Mouse (Mus musculus): ENCODE data around the gene BC034090.

- TF ChIP-seq CTCF (conservative IDR thresholded peaks at IDR 0.05; ENCODE audit: low read length), result no peak
- TF ChIP-seq POU5F1 (IDR thresholded peaks at IDR 0.05; ENCODE audit: borderline replicate concordance, low read length), result no peak
Observed at GRCm38 (mm10) chr1:155244771-155245211, 547 bp upstream of the BC034090 start.
